In genomic region chr16:43400046-43400445, GRCm38 (mm10) we compare ENCODE assay signal across 27 mouse cellular contexts.
"Had no signal": no experiment of that assay in that cellular context is flagged by ENCODE, and none has a peak within 500 bp of the region (broad histone marks: within the 10 kb centered on the region; RNA-seq: fewer than 3 reads in every experiment).

No protein-coding gene starts in this region.

- H3K4me1 ChIP-seq: embryonic facial prominence, embryonic 12.5 days; forebrain, embryonic 10.5 days; forebrain, embryonic 12.5 days; forebrain, embryonic 13.5 days; forebrain, embryonic 15.5 days had no signal

- H3K27me3 ChIP-seq: embryonic facial prominence, embryonic 12.5 days; embryonic facial prominence, embryonic 13.5 days; embryonic facial prominence, embryonic 15.5 days; forebrain, embryonic 12.5 days; forebrain, embryonic 13.5 days; forebrain, embryonic 15.5 days had no signal

- H3K4me3 ChIP-seq: embryonic facial prominence, embryonic 10.5 days; embryonic facial prominence, embryonic 12.5 days; embryonic facial prominence, embryonic 13.5 days; embryonic facial prominence, embryonic 15.5 days; erythroblast, embryonic 14.5 days; forebrain, embryonic 10.5 days; forebrain, embryonic 12.5 days; forebrain, embryonic 13.5 days; forebrain, embryonic 15.5 days; gastrocnemius, adult 2 months; heart, adult 2 months had no signal

- DNase-seq: cerebellum, adult 9-10 months; cerebellum, adult 9-11 months; cerebellum, postnatal 10 days; cerebellum, postnatal 14 days; cerebellum, postnatal 25 days; cerebellum, postnatal 36 days; embryo, embryonic 11 days; forebrain, postnatal 0 days; gastrocnemius, adult 2 months; gastrocnemius, postnatal 10 days; gastrocnemius, postnatal 14 days; gastrocnemius, postnatal 25 days; gastrocnemius, postnatal 36 days; heart, adult 11 months; heart, adult 18-20 months; heart, adult 2 months had no signal

- H3K9me3 ChIP-seq: embryonic facial prominence, embryonic 10.5 days; embryonic facial prominence, embryonic 12.5 days; embryonic facial prominence, embryonic 13.5 days; embryonic facial prominence, embryonic 15.5 days; forebrain, embryonic 10.5 days; forebrain, embryonic 12.5 days; forebrain, embryonic 13.5 days; forebrain, embryonic 15.5 days had no signal

- ATAC-seq: forebrain, embryonic 13.5 days; forebrain, embryonic 14.5 days; forebrain, embryonic 15.5 days; forebrain, embryonic 16.5 days; forebrain, postnatal 0 days had no signal

- H3K9ac ChIP-seq: embryonic facial prominence, embryonic 12.5 days; embryonic facial prominence, embryonic 13.5 days; embryonic facial prominence, embryonic 15.5 days; forebrain, embryonic 12.5 days; forebrain, embryonic 13.5 days; forebrain, embryonic 15.5 days; forebrain, postnatal 0 days had no signal

- H3K4me2 ChIP-seq: embryonic facial prominence, embryonic 12.5 days; embryonic facial prominence, embryonic 13.5 days; embryonic facial prominence, embryonic 15.5 days; forebrain, embryonic 12.5 days; forebrain, embryonic 13.5 days; forebrain, embryonic 15.5 days had no signal

- H3K36me3 ChIP-seq: embryonic facial prominence, embryonic 10.5 days; embryonic facial prominence, embryonic 12.5 days; embryonic facial prominence, embryonic 13.5 days; embryonic facial prominence, embryonic 15.5 days; forebrain, embryonic 10.5 days; forebrain, embryonic 12.5 days; forebrain, embryonic 15.5 days had no signal

- H3K27ac ChIP-seq: embryonic facial prominence, embryonic 10.5 days; embryonic facial prominence, embryonic 12.5 days; embryonic facial prominence, embryonic 13.5 days; embryonic facial prominence, embryonic 15.5 days; forebrain, embryonic 10.5 days; forebrain, embryonic 12.5 days; forebrain, embryonic 13.5 days; forebrain, embryonic 15.5 days; gastrocnemius, adult 2 months; heart, adult 2 months had no signal
